Mouse (Mus musculus): ENCODE measurements at regions not wholly inside any gene's neighbourhood (a gene's known extent, or its start where the extent isn't known, plus 50 kb on each side); places are given as distances from the start of the nearest gene placed in this dataset.

GRCm38 (mm10) chr14:102248581-102248980 is 518.8 kb downstream of the Lmo7 start:
- TF ChIP-seq POLR2A (IDR thresholded peaks at IDR 0.05; ENCODE audit: control insufficient read depth, low read depth, low read length) (no peak), CTCF (IDR thresholded peaks at IDR 0.05; ENCODE audit: control insufficient read depth, insufficient read depth, insufficient replicate concordance, low read depth, low read length) (no peak)
